Mouse (Mus musculus): Measurements from ENCODE around the gene Ephx4.

Ephx4 gene

GRCm38 (mm10) chr5:107434001-107434400 lies 31.5 kb downstream of the Ephx4 start:
- no peak for DNase-seq (ENCODE audit: low spot score in 2 of 2)

GRCm38 (mm10) chr5:107436185-107436584 lies 33.6 kb downstream of the Ephx4 start:
- no peak for DNase-seq (ENCODE audit: low spot score in 2 of 2)

DNA sequence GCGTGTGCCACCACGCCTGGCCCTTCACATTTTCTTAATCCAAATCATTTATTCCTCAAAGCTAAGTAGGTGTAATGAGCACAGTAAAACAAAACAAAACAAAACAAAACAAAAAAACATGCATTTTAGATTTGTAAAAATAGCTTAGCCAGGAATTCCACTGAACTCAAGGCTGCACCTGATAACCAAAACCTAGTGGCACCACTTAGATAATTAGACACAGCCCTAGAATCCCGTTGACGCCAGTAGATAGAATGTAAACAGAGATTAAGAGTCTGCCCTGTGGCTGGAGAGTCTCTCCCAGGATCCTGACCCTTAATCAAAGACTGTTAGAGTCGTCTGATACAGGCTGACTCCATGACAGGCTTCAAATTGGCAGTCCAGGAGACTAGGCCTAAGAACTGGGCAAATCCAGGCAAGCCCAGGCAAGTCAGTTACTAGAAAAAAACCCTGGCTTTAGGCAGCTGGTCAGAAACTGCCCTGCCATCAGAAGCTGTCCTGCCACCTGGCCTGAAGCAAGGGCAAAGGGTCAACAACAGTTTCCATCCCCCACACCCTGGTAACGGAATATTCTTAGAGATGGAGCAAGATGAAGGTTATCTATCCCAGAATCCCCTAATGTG lies 34.2 kb downstream of the Ephx4 start:
- peak in 1 of 2 experiments; percentile 1 for DNase-seq (ENCODE audit: low spot score in 2 of 2)

DNA sequence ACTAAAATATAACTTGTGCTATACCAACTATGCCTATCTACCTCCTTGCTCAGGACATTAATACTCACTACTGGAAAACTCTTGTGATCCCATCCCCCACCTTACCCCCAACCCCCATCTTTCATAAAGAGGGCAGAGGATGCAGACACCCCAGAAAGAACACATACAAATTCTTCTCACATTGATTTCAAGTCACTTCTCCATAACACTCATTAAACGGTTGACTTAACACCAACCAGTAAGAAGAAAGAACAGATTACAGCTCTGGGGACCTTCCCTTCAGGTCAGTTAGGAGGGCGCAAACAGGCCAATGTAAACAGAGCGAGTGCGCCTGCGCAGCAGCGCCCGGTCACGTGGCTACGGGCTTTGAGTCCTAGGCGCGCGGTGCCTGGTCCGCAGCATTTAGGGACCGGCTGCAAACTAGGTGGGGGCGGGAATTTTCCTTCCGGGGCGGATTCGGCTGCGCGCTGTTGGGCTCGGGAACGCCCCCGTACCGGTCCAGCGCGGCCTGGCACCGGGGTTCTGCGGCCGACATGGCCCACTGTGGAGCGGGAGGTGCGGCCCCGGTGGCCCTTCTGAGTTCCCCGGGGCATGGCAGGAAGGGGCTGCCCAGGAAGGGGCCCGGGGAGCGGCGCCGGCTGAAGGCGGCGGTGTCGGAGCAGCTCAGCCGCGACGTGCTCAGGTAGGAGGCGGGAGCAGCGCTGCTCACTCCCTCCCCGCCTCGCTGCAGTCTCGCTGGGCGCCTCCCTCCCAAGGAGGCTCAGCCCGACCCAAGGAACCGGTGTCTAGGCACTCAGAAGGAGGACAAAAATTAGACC lies 35.1 kb downstream of the Ephx4 start, which contains the start of gene Btbd8:
Btbd8 (plus strand) TSS at position 534 of the 818 bp plus-strand sequence.
- peak; percentile 86 to 92 for DNase-seq (ENCODE audit: low spot score in 2 of 2)

DNA sequence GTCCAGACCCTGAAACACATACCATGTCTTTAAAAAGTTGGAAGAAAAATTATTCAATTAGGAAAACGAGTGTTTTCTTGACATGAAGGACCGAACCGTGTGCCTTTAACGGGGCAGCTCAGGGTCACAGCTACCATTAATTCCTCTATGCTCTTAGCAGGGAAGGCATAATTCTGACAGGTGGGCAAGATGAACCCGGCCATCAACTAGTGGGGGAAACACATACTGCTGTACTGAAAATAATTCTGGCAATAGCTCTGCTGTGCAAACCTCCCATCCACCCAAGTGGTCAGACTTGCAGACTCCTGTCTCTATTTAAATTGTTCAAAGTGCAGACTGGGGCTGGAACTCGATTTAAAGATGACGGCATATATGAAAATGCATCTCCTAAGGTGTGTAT lies 35.8 kb downstream of the Ephx4 start:
- DNase-seq (ENCODE audit: low spot score in 2 of 2) = no peak

- DNase-seq (ENCODE audit: low spot score in 2 of 2) = no peak
Measured at GRCm38 (mm10) chr5:107441881-107442280, 39.3 kb downstream of the Ephx4 start.

DNA sequence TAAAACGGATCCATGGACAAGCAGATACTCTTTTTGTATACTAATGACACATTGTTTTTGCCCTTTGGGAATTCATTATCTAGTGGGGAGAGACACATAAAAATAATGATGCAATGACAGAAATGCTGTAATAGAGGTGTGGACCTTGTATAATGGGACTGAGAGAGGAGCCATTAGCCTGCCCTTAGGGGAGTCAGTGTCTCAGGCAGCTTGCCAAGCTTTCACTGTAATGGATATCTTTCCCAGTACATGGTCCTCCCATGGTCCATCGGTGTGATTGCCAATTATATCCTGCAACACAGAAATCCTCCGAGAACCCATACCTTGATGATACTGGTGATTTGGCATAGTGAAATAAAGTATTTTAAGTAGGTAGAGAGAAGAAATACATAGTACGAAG lies 41.7 kb downstream of the Ephx4 start:
- DNase-seq (ENCODE audit: low spot score in 2 of 2) = no peak

GRCm38 (mm10) chr5:107447977-107448376 lies 45.4 kb downstream of the Ephx4 start:
- DNase-seq (ENCODE audit: low spot score in 2 of 2) = no peak

GRCm38 (mm10) chr5:107448784-107449183 lies 46.2 kb downstream of the Ephx4 start:
- DNase-seq (ENCODE audit: low spot score in 2 of 2) = no peak

- DNase-seq (ENCODE audit: low spot score in 2 of 2) = no peak
Measured at GRCm38 (mm10) chr5:107449620-107450019, 47.1 kb downstream of the Ephx4 start.

GRCm38 (mm10) chr5:107450299-107450698 lies 47.8 kb downstream of the Ephx4 start:
- no peak for DNase-seq (ENCODE audit: low spot score in 2 of 2)

DNA sequence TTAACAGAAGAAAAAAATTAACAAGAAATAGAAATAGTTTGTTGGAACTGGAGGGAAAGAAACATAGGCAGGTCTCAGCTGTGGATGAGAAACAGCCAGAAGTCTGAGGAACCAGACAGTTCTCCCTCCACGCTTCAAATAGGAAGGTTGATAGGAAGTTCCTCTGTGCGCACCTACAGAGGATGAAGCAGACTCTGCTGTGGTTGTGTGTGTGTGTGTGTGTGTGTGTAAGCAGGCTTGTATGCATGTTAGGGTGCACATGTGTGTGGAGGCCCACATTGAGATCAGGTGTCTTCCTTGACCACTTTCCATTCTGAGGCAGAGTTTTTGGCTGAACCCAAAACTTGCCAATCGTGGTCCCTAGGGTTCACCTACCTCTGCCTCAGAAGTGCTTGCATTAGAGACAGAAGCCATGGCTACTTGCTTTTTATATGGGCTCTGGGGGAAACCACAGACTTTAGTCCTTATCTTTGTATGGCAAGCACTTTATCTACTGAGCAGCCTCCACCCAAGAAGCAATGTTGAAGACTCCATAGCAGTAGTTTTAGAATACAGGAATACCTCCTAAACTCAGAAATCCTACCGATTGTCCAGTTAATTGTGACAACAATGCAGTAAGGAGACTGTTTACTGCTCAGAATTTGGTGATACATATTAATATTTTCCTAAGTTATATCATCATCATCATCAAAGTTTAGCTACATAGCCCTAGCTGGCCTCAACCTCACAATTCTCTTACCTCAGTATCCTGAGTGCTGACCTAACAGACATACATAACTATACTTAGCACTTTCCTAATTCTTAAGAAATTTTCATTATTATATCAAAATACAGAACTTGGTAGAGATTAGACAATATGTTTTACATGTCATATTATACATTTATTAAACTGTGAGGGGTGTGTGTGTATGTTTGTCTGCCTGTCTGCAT lies 59.9 kb downstream of the Ephx4 start:
- no peak for DNase-seq (ENCODE audit: low spot score in 2 of 2)

- no peak for DNase-seq (ENCODE audit: low spot score in 2 of 2)
Measured at GRCm38 (mm10) chr5:107466501-107466900, 64.0 kb downstream of the Ephx4 start.

DNA sequence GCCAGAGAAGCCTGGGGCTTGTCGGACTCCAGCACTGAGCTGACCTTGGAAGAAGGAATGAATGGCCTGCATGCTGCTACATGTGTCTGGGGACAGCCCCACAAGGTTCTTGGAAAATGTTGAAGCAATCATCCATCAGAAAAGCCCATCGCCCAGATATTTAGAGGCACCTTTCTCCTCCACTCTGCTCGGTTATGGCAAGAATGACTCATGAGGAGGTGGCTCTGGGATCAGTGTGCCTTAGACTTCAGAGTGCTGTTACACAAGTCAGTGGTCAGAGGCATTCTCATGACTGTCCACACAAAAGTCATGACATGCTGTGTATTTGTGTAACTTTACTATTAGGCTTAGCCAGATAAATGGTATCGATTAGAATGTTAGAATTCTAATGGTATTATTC lies 64.6 kb downstream of the Ephx4 start:
- no peak for DNase-seq (ENCODE audit: low spot score in 2 of 2)

DNA sequence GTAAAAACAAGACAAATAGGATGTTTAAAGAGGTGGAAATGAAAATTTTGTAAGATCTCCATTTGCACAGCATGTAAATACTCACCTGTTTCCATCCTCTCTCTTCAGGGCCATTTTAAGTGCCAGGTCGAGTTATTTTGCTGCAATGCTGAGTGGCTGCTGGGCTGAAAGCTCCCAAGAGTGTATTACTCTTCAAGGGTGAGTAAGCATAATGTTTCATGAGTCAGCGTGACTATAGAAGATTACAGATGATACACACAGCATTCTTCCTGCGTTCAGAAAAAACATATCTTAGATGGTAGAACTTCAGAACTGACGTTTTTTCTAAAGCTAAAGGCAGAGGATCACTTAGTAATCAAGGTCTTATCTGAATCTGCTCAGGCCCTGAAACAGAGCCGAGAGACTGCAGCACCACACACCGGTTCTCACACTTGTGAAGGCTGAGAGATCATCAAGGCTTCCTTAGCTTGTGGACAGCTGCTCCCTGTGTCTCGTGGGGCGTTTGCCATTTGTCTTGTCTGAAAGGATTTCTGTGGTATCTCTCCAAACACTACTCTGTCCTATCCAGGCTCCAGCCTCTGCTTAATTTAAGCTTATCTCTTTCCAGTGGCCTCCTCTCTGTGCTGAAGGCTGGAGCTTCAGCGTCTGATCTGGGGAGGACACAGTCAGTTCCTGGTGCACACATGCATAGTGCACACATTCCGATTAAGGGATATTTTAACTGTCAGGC lies 68.2 kb downstream of the Ephx4 start:
- DNase-seq (ENCODE audit: low spot score in 2 of 2) = no peak

Data from urinary bladder, adult 18-20 months (tissue).